Mouse (Mus musculus): ENCODE measurements at regions not wholly inside any gene's neighbourhood (a gene's known extent, or its start where the extent isn't known, plus 50 kb on each side); places are given as distances from the start of the nearest gene placed in this dataset.
"Not testable (repeated sequence)": the region's sequence is repeated elsewhere in the genome, so short reads cannot be mapped to it uniquely, and the experiment has no call there.

DNA sequence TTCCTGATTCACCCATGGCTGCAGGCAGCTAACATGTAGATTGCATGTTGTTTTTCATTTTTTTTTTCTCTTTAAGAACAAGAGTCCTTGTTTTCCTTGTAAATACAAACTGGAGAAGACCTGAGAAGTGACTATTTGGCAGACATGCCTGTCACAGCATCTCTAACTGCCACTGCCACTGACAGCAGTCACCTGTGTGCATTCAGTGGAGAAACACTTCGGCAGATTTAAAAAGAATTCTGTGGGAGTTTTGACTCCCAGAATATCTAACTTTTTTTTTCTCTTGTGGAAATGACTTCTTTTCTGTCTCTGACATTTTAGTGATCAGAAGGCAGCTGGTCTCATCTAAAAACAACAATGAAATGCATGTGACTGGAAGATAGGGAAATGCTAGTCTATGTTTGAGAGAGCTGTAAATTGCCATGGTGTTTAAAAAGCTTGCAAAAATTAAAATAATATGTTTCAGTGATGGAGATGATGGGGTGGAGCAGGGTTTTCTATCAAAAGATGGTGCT, 526.0 kb upstream of the Agtr1b start:
- no peak for DNase-seq

DNA sequence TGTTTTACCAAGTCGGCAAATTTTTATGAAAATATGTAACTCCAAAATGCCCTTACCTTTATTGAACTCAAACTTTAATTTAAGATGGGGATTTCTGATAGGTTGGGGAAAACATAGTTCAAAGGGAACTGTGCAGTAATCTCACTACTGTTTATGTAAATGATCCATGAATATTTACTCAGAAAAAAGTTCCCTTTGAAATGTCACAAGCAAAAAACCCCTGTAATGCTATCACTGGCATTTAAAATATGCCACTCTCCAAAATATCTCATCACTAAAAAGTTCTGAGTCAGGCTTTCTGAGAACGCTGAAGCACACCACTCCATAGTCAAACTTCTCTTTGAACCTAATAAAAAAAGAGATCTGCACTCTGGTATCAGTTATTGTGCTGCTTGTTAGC, 497.3 kb upstream of the Agtr1b start:
- no peak for DNase-seq

DNA sequence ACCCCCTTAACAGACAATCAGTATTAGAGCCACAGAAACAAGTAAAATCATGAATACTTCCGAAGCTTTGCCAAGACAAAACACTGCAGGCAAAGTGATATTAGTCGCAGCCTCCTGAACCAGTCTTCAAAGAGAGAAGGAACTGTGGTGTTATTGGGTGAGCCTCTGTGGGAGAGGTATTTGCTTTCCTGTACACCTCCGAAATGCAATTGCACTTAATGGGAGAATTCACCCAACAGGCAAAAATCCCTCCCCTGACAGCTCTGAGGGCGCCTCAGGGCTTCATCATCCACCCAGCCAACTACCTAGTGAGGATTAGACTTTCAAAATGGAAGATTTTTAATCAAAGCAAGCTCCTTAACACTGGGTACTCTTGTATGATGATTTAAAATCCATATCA, 464.1 kb upstream of the Agtr1b start:
- DNase-seq: no peak

DNA sequence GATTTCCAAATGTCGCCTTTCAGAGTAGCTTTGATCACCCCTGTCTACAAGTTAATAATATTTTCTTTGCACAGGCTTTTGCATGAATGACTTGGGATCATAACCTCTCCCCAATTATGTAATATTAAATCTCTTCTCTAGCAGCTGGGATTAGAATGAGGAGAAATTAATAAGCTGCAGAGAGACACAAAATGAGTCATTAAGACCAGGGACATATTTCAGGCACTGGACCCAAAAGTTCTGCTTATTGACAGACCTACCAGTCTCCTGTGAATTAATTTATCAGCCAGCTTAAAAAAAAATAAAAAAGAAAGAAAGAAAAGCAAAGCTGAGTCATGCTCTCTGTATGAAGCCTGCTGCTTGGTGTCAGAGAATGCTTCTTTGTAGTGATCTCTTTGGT, 462.4 kb upstream of the Agtr1b start:
- no peak for DNase-seq

DNA sequence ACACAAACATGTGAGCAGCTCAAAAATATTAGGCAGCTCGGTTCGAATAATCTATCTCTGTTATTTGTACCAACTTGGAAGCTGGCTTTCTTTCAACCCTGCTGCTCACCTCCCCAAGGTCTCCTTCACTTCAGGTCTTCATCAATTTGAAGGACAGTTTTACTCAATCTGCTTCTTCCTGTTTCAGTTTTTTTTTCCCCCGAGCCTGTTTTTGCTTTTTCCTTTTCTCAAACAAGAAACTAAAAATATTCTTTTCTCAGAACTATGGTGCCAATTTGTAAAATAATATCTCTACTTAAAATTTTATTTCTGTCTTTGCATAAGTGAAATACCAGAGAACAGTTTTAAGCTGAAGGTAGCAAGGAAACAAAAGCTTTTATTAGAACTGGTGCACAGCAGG, 461.8 kb upstream of the Agtr1b start:
- DNase-seq: no peak

DNA sequence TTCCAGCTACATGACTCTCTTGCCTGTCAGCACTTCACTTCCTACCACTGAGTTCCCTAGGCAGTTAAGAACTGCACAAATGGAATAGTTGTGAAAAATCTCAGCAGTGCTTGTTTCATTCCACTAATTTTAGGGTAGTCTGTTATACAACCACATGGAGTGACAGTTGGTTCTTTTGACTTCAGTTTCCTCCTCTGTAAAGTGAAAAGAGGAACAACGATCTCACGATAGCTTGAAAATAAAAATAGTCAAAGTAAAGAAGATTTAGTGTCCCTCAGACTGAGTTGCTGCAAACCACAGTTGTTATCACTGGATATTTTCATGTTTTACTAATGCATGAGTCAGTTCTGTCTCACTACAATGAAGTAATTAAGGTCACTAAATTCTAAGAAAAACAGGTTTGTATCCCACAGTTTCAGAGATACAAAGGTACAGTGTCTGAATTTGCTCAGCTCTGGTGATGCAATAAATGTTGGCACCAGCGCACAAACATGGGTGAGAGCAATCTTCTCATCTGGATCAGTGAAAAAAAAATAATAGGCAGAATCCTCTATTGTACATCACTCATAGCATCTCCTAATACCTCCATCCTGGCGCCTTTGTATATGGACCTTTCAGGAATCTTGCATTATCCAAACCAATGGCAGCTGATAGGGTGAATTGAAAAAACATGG, 458.8 kb upstream of the Agtr1b start:
- no peak for DNase-seq

DNA sequence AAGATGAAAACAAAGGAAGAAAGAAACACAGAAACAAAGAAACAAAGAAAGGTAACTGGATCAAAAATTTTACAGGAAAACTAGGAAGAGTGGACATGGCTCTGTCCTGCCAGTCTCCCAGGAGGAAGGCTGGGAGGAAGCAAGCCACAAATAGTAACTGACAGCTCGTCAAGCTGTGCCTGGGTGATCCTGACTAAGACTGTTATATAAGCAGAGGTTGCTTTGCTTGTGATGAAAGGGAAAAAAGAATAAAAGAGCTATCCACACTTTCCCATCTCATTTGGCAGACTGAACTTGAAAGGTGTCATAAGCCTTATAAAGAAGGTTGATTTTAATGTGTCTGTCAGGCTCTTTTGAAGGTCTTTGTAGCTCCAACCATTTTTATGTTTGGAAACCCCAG, 455.2 kb upstream of the Agtr1b start:
- DNase-seq: peak; percentile 1

DNA sequence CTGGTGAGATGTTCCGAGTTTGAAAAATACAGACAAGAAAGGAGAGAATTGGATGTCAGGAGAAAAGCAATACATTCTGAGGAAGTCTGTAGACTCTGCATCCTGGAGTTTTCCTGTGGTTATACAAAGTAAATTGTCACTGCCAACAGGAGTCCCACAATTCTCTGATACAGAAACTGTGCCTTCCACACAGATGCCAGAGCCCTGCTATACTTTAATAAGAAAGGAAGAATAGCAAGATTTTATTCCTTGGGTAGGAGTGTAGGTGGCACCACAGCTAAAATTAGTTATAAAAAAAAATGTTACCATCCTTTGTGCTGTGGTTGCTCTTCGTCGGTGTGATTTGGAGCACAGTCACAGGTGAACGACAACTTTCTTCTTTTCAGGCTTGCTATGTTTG, 454.7 kb upstream of the Agtr1b start:
- no peak for DNase-seq

DNA sequence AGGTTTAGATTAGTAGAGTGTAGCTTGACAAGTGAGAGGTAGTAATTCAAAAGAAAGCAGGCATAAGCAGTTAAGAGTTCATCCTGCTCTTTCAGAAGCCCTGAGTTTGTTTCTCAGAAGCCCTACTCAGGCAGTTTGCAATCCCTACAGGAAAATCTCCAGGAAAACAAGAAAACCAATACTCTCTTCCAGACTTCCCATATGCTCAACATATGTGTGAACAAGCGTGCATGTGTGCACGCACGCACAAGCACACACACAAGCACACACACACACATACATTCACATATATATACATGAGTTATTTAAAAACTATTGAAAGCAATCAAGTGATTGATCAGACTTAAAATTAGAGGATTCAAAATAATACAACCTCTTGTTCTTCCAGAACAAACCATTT, 453.1 kb upstream of the Agtr1b start:
- DNase-seq: no peak

DNA sequence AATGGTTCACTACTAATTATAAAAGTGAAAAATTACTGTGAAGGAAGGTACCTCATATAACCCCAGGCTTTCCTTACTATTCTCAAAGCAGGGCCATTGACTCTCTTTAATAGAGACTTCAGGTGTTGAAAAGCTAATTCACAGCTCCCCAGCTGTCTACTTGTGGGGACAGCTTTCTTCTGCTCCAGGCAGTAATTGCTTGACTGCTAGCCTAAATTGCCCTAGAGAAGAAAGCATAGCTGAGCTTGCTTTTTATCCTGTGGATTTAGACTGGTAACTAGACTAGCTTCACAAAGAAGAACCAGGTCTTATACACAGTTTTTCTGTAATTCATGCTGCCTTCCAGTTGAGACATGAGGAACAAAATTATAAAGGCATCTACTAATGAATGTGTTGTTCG, 452.6 kb upstream of the Agtr1b start:
- no peak for DNase-seq

DNA sequence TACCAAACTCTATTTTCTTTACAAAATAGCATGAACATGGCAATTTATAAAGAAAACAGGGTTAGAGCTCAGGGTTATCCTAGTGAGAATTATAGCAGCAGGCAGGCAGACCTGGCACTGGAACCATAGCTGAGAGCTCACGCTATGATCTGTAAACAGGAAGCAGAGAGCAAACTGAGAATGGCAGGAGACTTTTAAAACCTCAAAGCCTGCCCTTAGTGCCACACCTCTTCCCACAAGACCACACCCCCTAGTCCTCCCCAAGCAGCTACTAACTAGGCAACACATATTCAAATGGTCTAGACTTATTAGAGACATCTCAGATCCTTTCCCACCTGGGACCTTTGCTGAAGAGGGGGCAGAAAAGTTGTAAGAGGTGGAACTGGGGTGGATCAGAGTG, 449.6 kb upstream of the Agtr1b start:
- DNase-seq: no peak

DNA sequence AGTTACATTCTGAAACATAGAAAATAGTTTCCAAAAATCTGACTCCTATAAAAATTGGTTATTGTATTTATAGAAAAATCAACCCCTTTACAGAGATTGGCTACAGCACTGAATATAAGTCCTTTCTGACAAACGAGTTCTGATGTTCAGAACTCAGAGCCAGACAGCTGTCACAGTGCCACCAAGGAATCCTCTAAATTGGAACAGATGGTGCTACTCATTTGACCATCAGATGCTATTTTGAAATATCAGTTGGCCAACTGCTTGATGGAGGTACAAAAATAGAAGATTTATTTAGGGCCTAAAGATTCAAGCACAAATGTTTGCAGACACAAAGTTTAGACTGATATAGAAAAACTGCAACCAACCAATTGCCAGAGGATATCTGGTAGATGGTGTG, 427.3 kb upstream of the Agtr1b start:
- no peak for DNase-seq

DNA sequence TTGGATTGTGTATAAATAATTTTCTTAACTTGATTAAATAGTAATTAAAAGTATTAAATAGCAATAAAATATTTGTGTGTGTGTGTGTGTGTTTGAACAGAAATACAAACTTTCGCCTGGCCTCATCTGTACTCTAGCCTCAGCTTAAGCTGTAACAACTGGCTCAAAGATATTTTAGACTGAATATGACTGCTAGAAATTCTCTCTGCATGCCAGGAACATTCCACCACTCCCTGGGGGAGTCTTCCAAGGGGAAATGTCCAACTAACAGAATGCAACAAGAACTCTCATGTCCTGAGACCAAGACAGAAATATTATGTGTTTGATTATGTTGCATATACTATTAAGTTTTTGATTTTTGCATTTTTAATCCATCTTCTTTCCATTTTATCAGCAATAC, 425.5 kb upstream of the Agtr1b start:
- DNase-seq: peak; percentile 33

DNA sequence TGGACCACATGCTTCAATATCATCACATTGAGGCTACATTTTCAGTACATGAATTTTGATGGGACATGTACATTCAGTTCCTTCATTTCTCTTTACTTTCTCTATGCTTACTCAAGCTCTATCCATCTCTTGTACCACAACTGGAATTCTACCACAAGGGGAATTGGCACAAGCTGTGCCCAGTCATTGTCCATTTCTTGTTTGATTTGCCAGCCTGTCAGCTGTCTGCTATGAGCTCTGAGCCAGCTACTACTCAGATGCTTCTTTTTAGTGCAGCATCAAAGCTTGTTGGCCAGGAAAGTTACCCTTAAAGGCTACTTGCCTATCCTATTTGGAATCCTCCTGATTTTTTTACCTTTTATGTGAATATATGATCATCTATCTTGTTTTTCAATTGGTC, 410.9 kb upstream of the Agtr1b start:
- no peak for DNase-seq

DNA sequence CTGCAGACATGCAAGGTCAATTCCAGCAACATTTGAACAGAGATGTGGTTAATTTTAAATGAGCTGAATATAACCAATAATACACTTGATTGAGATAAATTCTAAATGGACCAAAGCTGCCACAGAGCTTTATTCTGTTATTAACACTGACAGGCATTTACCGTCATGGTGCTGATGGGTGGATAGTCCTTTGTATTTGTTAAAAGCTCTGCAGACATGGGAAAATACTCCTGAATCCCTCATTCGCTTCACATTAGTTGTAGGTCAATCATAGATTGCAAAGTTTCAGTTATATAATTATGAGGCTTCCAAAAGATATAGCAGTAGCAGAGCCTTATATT, 410.0 kb upstream of the Agtr1b start:
- DNase-seq: no peak

DNA sequence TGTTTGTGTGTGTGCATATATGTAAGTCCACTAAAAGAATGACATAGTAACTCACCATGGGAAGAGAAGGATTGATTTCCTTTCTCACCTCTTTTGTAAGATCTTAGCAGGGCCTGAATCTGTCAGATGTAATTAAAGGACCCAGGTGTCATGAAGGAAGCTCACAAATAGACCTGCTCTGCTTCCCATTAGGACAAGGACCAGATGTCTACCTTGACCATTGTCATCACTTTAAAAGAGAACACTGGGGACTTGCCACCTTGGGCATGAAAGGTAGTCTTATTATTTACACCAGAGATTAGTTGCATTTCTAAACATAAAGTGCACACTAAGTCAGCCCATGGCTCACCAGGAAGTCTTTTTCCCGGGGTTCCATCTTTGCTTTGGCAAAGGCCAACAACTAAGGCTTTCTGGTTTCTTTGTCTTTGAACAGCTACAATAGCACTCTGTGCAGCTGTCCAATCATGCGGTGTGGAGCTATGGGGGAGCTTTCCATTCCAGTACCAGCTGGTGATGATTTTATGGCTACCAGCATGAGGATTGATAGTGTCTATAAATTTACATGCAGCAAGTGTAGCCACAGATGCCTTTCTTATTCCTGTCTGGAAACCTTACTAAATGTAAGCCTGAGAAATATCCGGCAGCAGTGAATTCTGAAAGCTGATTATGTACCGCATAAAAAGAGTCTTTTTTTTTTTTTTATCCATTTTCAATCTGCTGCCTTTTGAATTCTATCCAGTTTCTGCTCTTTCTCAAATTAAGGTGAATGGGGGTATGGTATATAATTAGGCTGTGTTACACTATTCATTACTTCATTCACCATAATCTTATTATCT, 409.4 kb upstream of the Agtr1b start:
- no peak for DNase-seq

DNA sequence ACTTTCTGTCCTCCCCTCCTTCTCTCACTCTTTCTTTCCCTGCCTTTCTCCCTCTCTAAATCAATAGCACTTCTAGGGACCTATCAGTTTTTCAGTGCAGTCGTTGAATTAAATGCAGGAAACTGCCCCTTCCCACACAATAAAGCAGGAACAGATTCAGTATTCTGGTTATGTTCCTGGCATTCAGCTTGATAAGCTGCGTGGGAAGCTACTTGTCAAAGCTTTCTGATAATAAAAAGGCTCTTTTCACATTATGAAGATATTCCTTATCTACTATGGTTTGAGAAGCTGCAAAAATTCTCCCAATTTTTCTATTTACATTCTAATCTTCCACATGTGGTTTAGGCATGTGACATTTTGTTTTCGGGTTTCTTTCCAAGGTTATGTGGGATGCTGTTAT, 367.3 kb upstream of the Agtr1b start:
- no peak for DNase-seq

DNA sequence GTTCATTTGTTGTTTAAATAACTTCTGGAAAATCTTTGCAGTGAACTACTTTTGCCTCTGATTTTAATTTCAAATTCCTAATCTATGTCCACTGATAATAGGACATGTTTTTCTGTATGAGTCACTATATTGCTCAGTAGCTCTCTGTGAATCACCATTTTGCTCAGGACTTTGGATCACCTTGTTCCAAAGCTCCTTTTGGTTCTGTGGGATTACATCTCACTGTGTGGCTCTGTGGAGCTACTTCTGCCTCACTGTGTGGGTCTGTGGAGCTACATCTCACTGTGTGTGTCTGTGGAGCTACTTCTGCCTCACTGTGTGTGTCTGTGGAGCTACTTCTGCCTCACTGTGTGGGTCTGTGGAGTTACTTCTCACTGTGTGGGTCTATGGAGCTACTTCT, 365.0 kb upstream of the Agtr1b start:
- DNase-seq: no peak

DNA sequence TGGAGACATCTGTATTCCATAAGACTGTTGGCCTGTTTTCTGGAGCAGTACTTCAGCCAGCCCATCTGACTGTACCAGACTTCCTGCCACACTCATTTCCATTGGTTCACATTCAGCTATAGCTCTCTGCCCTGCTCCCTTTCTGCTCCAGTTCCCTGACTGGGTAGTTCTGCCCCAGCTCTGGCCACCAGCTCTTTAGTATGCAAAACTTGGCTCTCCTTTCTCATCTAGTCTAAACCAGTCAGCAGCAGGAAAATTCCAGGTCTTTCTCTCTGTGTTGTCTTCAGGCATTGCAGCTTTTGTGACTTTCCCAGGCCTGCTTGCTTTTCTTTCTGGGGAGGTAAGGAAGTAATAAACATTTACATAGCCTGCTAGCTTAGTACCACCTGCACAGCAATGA, 363.5 kb upstream of the Agtr1b start:
- no peak for DNase-seq

DNA sequence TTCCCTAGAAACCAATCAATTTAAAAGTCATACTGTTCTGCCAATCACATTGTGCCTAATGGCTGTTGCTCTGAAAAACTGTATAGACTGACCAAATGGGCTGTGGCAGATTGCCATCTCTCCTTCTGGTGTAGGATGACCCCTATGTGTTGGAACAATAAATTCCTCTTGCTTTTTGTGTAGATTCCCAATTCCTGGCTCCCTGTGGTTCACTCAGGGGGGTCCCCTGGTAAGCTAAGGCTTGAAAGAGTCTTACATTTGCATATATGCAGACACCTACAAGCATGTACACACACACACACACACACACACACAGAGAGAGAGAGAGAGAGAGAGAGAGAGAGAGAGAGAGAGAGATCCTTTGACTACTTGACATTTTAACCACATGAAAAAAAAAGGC, 362.8 kb upstream of the Agtr1b start:
- DNase-seq: not testable (repeated sequence)

DNA sequence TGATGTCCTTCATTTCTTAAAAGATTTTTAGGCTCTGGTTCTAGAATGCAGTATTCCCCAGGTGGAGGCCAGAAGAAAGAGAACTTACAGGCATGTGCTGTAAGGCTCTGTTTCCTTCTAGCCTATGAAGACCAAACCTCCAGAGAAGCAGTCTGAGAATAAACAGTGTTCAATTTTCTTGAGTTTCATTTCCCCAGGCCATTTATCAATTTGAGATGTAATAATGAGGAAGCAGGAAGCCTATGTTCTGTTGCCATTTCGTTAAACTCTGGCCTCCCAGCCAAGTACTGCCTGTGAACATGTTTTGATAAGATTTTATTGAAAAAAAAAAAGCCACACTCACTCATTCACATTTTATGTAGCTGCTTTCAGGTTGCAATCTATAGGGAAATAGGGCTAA, 347.7 kb upstream of the Agtr1b start:
- no peak for DNase-seq

DNA sequence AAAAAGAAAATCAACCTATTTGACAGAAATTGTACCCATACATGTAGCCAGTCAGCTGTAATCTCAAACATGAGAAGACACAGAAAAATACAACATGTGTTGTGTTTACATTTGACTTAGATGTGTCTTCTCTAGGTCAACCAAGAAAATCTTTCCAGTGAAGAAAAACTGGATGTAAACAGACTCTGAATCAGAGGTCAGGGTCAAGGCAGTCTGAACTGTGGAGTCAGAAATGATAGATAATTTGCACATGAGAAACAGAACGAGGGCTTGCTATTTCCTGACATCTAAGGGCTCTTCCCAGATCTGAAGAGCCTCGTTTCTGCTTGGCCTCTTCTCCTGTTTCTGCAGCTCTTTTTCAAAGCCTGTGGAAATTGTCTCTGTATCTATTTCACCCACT, 342.7 kb upstream of the Agtr1b start:
- no peak for DNase-seq

DNA sequence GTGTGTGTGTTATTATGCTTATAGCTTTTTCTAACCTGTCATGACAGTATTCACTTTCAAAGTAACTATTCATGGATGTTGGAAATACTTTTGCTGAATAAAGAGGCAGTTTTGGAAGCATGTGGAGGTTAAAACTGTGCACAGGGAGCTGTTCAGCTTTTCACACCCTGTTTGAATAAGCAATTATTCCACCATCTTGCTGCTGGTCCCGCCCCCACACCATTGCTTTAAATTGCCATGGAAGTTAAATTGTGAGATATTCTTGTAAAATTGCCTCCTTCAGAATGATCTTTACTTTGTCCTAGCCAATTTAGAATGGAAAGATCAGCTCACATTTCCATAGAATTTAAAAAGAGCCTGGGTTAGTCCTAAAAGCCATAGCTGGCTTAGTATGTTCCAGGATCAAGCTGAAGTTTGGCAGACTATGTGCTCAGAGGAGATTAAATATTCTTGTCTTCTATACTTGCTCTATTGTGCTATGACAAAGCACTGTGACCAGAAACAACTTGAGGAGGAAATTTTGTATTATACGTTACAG, 328.4 kb upstream of the Agtr1b start:
- no peak for DNase-seq

DNA sequence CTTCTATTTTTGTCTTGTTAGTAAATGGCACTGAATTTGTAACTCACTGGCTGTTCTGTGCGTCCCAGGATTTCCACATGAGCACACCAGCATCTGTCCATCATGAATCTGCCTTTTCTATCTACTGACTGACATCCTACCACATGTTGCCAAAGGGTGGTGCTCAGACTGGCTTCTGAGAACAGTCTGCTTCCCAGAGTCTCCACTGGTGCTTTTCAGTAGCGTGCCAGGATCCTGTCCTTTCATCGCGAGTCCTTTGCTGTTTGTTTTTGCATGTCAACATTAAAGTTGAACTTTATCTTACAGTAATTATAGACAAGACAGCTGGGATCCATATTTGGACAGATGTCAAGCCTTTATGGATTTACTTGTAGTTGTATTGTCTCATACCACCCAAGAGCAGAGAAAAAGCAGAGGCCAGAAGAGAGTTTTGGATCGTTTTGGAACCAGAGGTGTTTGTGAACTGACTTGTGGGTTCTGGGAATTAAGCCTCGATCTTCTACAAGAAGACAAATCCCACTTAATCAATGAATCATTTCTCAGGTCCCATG, 314.0 kb upstream of the Agtr1b start:
- DNase-seq: no peak
